Mouse (Mus musculus) MEL (cell line): ENCODE measurements at regions not wholly inside any gene's neighbourhood (a gene's known extent, or its start where the extent isn't known, plus 50 kb on each side); places are given as distances from the start of the nearest gene placed in this dataset.

Experiments used
- DNase-seq: peaks from one replicate; pipeline ENCODE4 v3.0.0; 2011; ENCODE audit warnings: low read depth, low spot score
- H3K27ac ChIP-seq: 2 replicates; pipeline ENCODE4 v1.5.1; 2012; ENCODE audit warnings: low read depth, mild to moderate bottlenecking, control low read depth, low read length, moderate library complexity; ENCODE audit not compliant: control insufficient read depth
- H3K27me3 ChIP-seq, 2 experiments: fragments of 150-350 bp in 1 of 2; sonication (generic) in 1 of 2; 2 replicates each; pipeline ENCODE4 v1.6.1; 2012; ENCODE audit warnings: low read length in 2 of 2, mild to moderate bottlenecking in 2 of 2, improper control_type of control experiment in 1 of 2, moderate library complexity in 1 of 2; ENCODE audit not compliant: insufficient read depth in 2 of 2, control insufficient read depth in 1 of 2
- H3K36me3 ChIP-seq, 2 experiments: 2 replicates each; pipeline ENCODE4 v1.6.1; 2012 to 2014; ENCODE audit warnings: low read length in 2 of 2, improper control_type of control experiment in 1 of 2, inconsistent platforms in 1 of 2, mild to moderate bottlenecking in 1 of 2; ENCODE audit not compliant: insufficient read depth in 2 of 2, control insufficient read depth in 1 of 2
- H3K4me1 ChIP-seq, 2 experiments: fragments of 150-350 bp in 1 of 2; sonication (generic) in 1 of 2; 2 replicates each; pipeline ENCODE4 v1.6.1; 2012; ENCODE audit warnings: low read length in 2 of 2, improper control_type of control experiment in 1 of 2, mild to moderate bottlenecking in 1 of 2; ENCODE audit not compliant: insufficient read depth in 2 of 2, control insufficient read depth in 1 of 2
- H3K4me3 ChIP-seq, 2 experiments: fragments of 150-350 bp in 1 of 2; sonication (generic) in 1 of 2; 2 replicates each; pipeline ENCODE4 v1.5.1; 2012; ENCODE audit warnings: low read depth in 2 of 2, low read length in 2 of 2, mild to moderate bottlenecking in 2 of 2, moderate library complexity in 2 of 2, control low read depth in 1 of 2, improper control_type of control experiment in 1 of 2; ENCODE audit not compliant: control insufficient read depth in 1 of 2, insufficient read depth in 1 of 2
- H3K79me2 ChIP-seq: 2 replicates; pipeline ENCODE4 v1.6.1; 2012; ENCODE audit warnings: mild to moderate bottlenecking, low read length, moderate library complexity; ENCODE audit not compliant: control insufficient read depth, poor library complexity, insufficient read depth
- H3K9ac ChIP-seq: 2 replicates; pipeline ENCODE4 v1.6.1; 2012; ENCODE audit warnings: low read depth, mild to moderate bottlenecking, control low read depth, low read length, moderate library complexity; ENCODE audit not compliant: control insufficient read depth, poor library complexity, severe bottlenecking
- H3K9me3 ChIP-seq: fragments of 150-350 bp; sonication (generic); replicated peaks from 2 replicates; pipeline ENCODE4 v1.6.1; 2012; ENCODE audit warnings: mild to moderate bottlenecking, low read length, improper control_type of control experiment, moderate library complexity; ENCODE audit not compliant: insufficient read depth
- BHLHE40 ChIP-seq: IDR thresholded peaks from 2 replicates; pipeline ENCODE4 v1.6.1; 2012; ENCODE audit warnings: low read depth, mild to moderate bottlenecking, inconsistent platforms, low read length, improper control_type of control experiment, borderline replicate concordance
- CHD1 ChIP-seq: IDR thresholded peaks from 2 replicates; pipeline ENCODE4 v1.6.1; 2012; ENCODE audit warnings: low read depth, mild to moderate bottlenecking, inconsistent platforms, low read length, improper control_type of control experiment
- CHD2 ChIP-seq: IDR thresholded peaks from 2 replicates; pipeline ENCODE4 v1.6.1; 2011; ENCODE audit warnings: low read length, improper control_type of control experiment
- CTCF ChIP-seq, 3 experiments: IDR thresholded peaks in 2 of 3; conservative IDR thresholded peaks in 1 of 3; 2 replicates each; pipeline ENCODE4 v1.5.1; 2011 to 2012; ENCODE audit warnings: low read length in 3 of 3, low read depth in 2 of 3, mild to moderate bottlenecking in 2 of 3, improper control_type of control experiment in 1 of 3, inconsistent platforms in 1 of 3, mixed read lengths in 1 of 3, moderate library complexity in 1 of 3; ENCODE audit not compliant: control insufficient read depth in 1 of 3, insufficient read depth in 1 of 3, poor library complexity in 1 of 3, severe bottlenecking in 1 of 3
- E2F4 ChIP-seq: IDR thresholded peaks from 2 replicates; pipeline ENCODE4 v1.6.1; 2011; ENCODE audit warnings: low read depth, low read length, improper control_type of control experiment, borderline replicate concordance
- ELF1 ChIP-seq: IDR thresholded peaks from 2 replicates; pipeline ENCODE4 v1.6.1; 2014; ENCODE audit warnings: low read depth, mild to moderate bottlenecking, inconsistent platforms, low read length, improper control_type of control experiment, moderate library complexity
- EP300 ChIP-seq, 2 experiments: IDR thresholded peaks; 2 replicates each; pipeline ENCODE4 v1.6.1; 2011; ENCODE audit warnings: improper control_type of control experiment in 2 of 2, low read length in 2 of 2, low read depth in 1 of 2, mild to moderate bottlenecking in 1 of 2
- ETS1 ChIP-seq: IDR thresholded peaks from 2 replicates; pipeline ENCODE4 v1.6.1; 2012; ENCODE audit warnings: low read depth, mild to moderate bottlenecking, inconsistent platforms, low read length, improper control_type of control experiment, moderate library complexity
- GABPA ChIP-seq: IDR thresholded peaks from 2 replicates; pipeline ENCODE4 v1.6.1; 2012; ENCODE audit warnings: low read depth, mild to moderate bottlenecking, inconsistent platforms, low read length, improper control_type of control experiment, moderate library complexity
- GATA1 ChIP-seq: IDR thresholded peaks from 2 replicates; pipeline ENCODE4 v1.6.1; 2011; ENCODE audit warnings: low read depth, low read length, improper control_type of control experiment
- HCFC1 ChIP-seq: IDR thresholded peaks from 2 replicates; pipeline ENCODE4 v1.6.1; 2012; ENCODE audit warnings: low read depth, mild to moderate bottlenecking, inconsistent platforms, low read length, improper control_type of control experiment, moderate library complexity
- JUND ChIP-seq: IDR thresholded peaks from 2 replicates; pipeline ENCODE4 v1.6.1; 2011; ENCODE audit warnings: low read depth, mild to moderate bottlenecking, improper control_type of control experiment, low read length
- KAT2A ChIP-seq: conservative IDR thresholded peaks from 2 replicates; pipeline ENCODE4 v1.6.1; 2012; ENCODE audit warnings: low read depth, low read length, improper control_type of control experiment, inconsistent platforms
- MAFK ChIP-seq: IDR thresholded peaks from 2 replicates; pipeline ENCODE4 v1.6.1; 2011; ENCODE audit warnings: low read depth, mild to moderate bottlenecking, low read length, improper control_type of control experiment, borderline replicate concordance
- MAX ChIP-seq: IDR thresholded peaks from 2 replicates; pipeline ENCODE4 v1.6.1; 2011; ENCODE audit warnings: low read length, improper control_type of control experiment
- MAZ ChIP-seq: IDR thresholded peaks from 2 replicates; pipeline ENCODE4 v1.6.1; 2012; ENCODE audit warnings: low read depth, mild to moderate bottlenecking, inconsistent platforms, low read length, improper control_type of control experiment
- MEF2A ChIP-seq: IDR thresholded peaks from 2 replicates; pipeline ENCODE4 v1.6.1; 2014; ENCODE audit warnings: low read depth, mild to moderate bottlenecking, inconsistent platforms, low read length, improper control_type of control experiment; ENCODE audit not compliant: poor library complexity, insufficient replicate concordance, severe bottlenecking; ENCODE audit errors: extremely low read depth
- MXI1 ChIP-seq: IDR thresholded peaks from 2 replicates; pipeline ENCODE4 v1.6.1; 2011; ENCODE audit warnings: mild to moderate bottlenecking, low read depth, low read length, improper control_type of control experiment
- MYB ChIP-seq: IDR thresholded peaks from 2 replicates; pipeline ENCODE4 v1.6.1; 2011; ENCODE audit warnings: mild to moderate bottlenecking, low read depth, low read length, improper control_type of control experiment
- MYC ChIP-seq: IDR thresholded peaks from 2 replicates; pipeline ENCODE4 v1.6.1; 2011; ENCODE audit warnings: low read depth, mild to moderate bottlenecking, low read length, improper control_type of control experiment, moderate library complexity
- NELFE ChIP-seq: IDR thresholded peaks from 2 replicates; pipeline ENCODE4 v1.6.1; 2011; ENCODE audit warnings: low read depth, low read length, improper control_type of control experiment
- NRF1 ChIP-seq: IDR thresholded peaks from 2 replicates; pipeline ENCODE4 v1.6.1; 2014; ENCODE audit warnings: low read depth, mild to moderate bottlenecking, inconsistent platforms, low read length, improper control_type of control experiment, moderate library complexity; ENCODE audit not compliant: poor library complexity, insufficient read depth, severe bottlenecking
- POLR2A ChIP-seq, 2 experiments: IDR thresholded peaks; 2 replicates each; pipeline ENCODE4 v1.6.1; 2011 to 2012; ENCODE audit warnings: low read length in 2 of 2, mild to moderate bottlenecking in 2 of 2, control low read depth in 1 of 2, improper control_type of control experiment in 1 of 2, low read depth in 1 of 2, moderate library complexity in 1 of 2; ENCODE audit not compliant: control insufficient read depth in 1 of 2, insufficient read depth in 1 of 2, poor library complexity in 1 of 2
- POLR2AphosphoS2 ChIP-seq: IDR thresholded peaks from 2 replicates; pipeline ENCODE4 v1.6.1; 2011; ENCODE audit warnings: low read length, improper control_type of control experiment
- POLR2AphosphoS5 ChIP-seq: IDR thresholded peaks from 2 replicates; pipeline ENCODE4 v1.6.1; 2012; ENCODE audit warnings: low read depth, borderline replicate concordance, mild to moderate bottlenecking, inconsistent platforms, low read length, moderate library complexity, mixed read lengths
- RAD21 ChIP-seq: IDR thresholded peaks from 2 replicates; pipeline ENCODE4 v1.6.1; 2011; ENCODE audit warnings: mild to moderate bottlenecking, low read depth, low read length, improper control_type of control experiment
- SIN3A ChIP-seq: IDR thresholded peaks from 2 replicates; pipeline ENCODE4 v1.6.1; 2012; ENCODE audit warnings: low read length, improper control_type of control experiment, inconsistent platforms
- SMC3 ChIP-seq: IDR thresholded peaks from 2 replicates; pipeline ENCODE4 v1.6.1; 2011; ENCODE audit warnings: low read depth, low read length, improper control_type of control experiment
- TBP ChIP-seq: IDR thresholded peaks from 2 replicates; pipeline ENCODE4 v1.8.0; 2011; ENCODE audit warnings: low read depth, low read length, improper control_type of control experiment
- TCF12 ChIP-seq: IDR thresholded peaks from 2 replicates; pipeline ENCODE4 v1.6.1; 2014; ENCODE audit warnings: low read depth, mild to moderate bottlenecking, inconsistent platforms, low read length, improper control_type of control experiment, moderate library complexity
- UBTF ChIP-seq: IDR thresholded peaks from 2 replicates; pipeline ENCODE4 v1.6.1; 2012; ENCODE audit warnings: low read depth, mild to moderate bottlenecking, inconsistent platforms, low read length, improper control_type of control experiment, moderate library complexity, borderline replicate concordance; ENCODE audit not compliant: insufficient read depth
- USF1 ChIP-seq: IDR thresholded peaks from 2 replicates; pipeline ENCODE4 v1.6.1; 2014; ENCODE audit warnings: low read depth, mild to moderate bottlenecking, inconsistent platforms, low read length, improper control_type of control experiment, moderate library complexity
- USF2 ChIP-seq, 2 experiments: IDR thresholded peaks; 2 replicates each; pipeline ENCODE4 v1.6.1; 2011 to 2012; ENCODE audit warnings: improper control_type of control experiment in 2 of 2, low read length in 2 of 2, borderline replicate concordance in 1 of 2, inconsistent platforms in 1 of 2, low read depth in 1 of 2, mild to moderate bottlenecking in 1 of 2; ENCODE audit not compliant: insufficient read depth in 1 of 2
- ZKSCAN1 ChIP-seq: IDR thresholded peaks from 2 replicates; pipeline ENCODE4 v1.6.1; 2012; ENCODE audit warnings: low read depth, mild to moderate bottlenecking, inconsistent platforms, low read length, improper control_type of control experiment, moderate library complexity
- ZMIZ1 ChIP-seq: IDR thresholded peaks from 2 replicates; pipeline ENCODE4 v1.6.1; 2012; ENCODE audit warnings: low read depth, mild to moderate bottlenecking, inconsistent platforms, low read length, improper control_type of control experiment, moderate library complexity
- ZNF384 ChIP-seq: IDR thresholded peaks from 2 replicates; pipeline ENCODE4 v1.6.1; 2012; ENCODE audit warnings: low read depth, mild to moderate bottlenecking, inconsistent platforms, low read length, improper control_type of control experiment

- no peaks in the 10 kb centered on the region for H3K27me3 ChIP-seq
- H3K36me3 ChIP-seq: peaks cover 0 to 44% of the 10 kb centered on the region in 2 experiments; a peak in 2 of 4 replicates
- DNase-seq: peak; percentile 96
- peak overlapping the region; percentile 6 to 33 for H3K4me3 ChIP-seq
- peak overlapping the region; percentile 100 for H3K27ac ChIP-seq
- H3K4me1 ChIP-seq: peaks cover 17 to 28% of the 10 kb centered on the region in 2 experiments
- no peaks in the 10 kb centered on the region for H3K79me2 ChIP-seq
- peak overlapping the region; percentile 64 for H3K9ac ChIP-seq
- H3K9me3 ChIP-seq: no peaks in the 10 kb centered on the region
- TF ChIP-seq BHLHE40: no peak
- TF ChIP-seq SIN3A: peak; percentile 73
- peak; percentile 40; the same call in 1 of the 2 replicates for TF ChIP-seq MEF2A
- TF ChIP-seq CHD1: no peak
- no peak for TF ChIP-seq UBTF
- TF ChIP-seq ELF1: no peak
- no peak for TF ChIP-seq MAZ
- TF ChIP-seq MAFK: no peak; the same call in 1 of the 2 replicates
- TF ChIP-seq TCF12: peak; percentile 98
- no peak for TF ChIP-seq CTCF (IDR thresholded peaks at IDR 0.05 in 2 of 3, conservative IDR thresholded peaks at IDR 0.05 in 1 of 3; ENCODE audit: control insufficient read depth in 1 of 3, insufficient read depth in 1 of 3, low read depth in 2 of 3, low read length in 3 of 3, poor library complexity in 1 of 3, severe bottlenecking in 1 of 3)
- TF ChIP-seq ZNF384: peak; percentile 87
- TF ChIP-seq MYC: no peak
- no peak for TF ChIP-seq MAX
- no peak for TF ChIP-seq NRF1
- peak; percentile 99 for TF ChIP-seq GATA1
- peak; percentile 99 to 100 for TF ChIP-seq EP300 (IDR thresholded peaks at IDR 0.05; ENCODE audit: low read depth in 1 of 2, low read length in 2 of 2)
- no peak for TF ChIP-seq USF2 (IDR thresholded peaks at IDR 0.05; ENCODE audit: borderline replicate concordance in 1 of 2, insufficient read depth in 1 of 2, low read depth in 1 of 2, low read length in 2 of 2)
- TF ChIP-seq POLR2AphosphoS2: no peak
- TF ChIP-seq ETS1: peak; percentile 93
- TF ChIP-seq CHD2: no peak
- no peak for TF ChIP-seq SMC3
- TF ChIP-seq POLR2AphosphoS5: no peak
- no peak for TF ChIP-seq MXI1
- no peak for TF ChIP-seq NELFE
- no peak for TF ChIP-seq GABPA
- no peak for TF ChIP-seq ZMIZ1
- TF ChIP-seq MYB: peak; percentile 76; the same call in 1 of the 2 replicates
- TF ChIP-seq E2F4: no peak
- no peak for TF ChIP-seq ZKSCAN1
- no peak for TF ChIP-seq KAT2A
- peak; percentile 54; the same call in 1 of the 2 replicates for TF ChIP-seq TBP
- no peak for TF ChIP-seq HCFC1
- no peak for TF ChIP-seq USF1
- TF ChIP-seq JUND: 0 out of 2 replicates have a peak, but pooled peaks have one; percentile 55
- TF ChIP-seq POLR2A (IDR thresholded peaks at IDR 0.05; ENCODE audit: control insufficient read depth in 1 of 2, insufficient read depth in 1 of 2, low read depth in 1 of 2, low read length in 2 of 2, poor library complexity in 1 of 2): no peak
- no peak; the same call in 1 of the 2 replicates for TF ChIP-seq RAD21
Measured at GRCm38 (mm10) chr5:46488140-46488942, 630.9 kb upstream of the Lcorl start.
